Mouse (Mus musculus) liver, embryonic 15.5 days (tissue): Measurements from ENCODE around the gene Fbxl16. TPM values are rescaled to one million over a fixed set of nuclear protein-coding genes. Genes with fewer than 3 reads are reported as not detected.

Source experiments
- ATAC-seq: fragments of 200-750 bp; cut with Nextera tagmentation; 2 replicates; pipeline ENCODE4 v1.8.0; 2017; ENCODE audit warnings: moderate number of reproducible peaks, mild to moderate bottlenecking, moderate library complexity; ENCODE audit not compliant: insufficient read depth
- H3K27ac ChIP-seq: fragments of 300-500 bp; sonication (generic); replicated peaks from 2 replicates; pipeline ENCODE4 v1.5.1; 2015; ENCODE audit warnings: mild to moderate bottlenecking, inconsistent platforms
- H3K27me3 ChIP-seq: fragments of 300-500 bp; sonication (generic); 2 replicates; pipeline ENCODE4 v1.6.1; 2015; ENCODE audit warnings: mild to moderate bottlenecking, inconsistent platforms
- H3K36me3 ChIP-seq: fragments of 300-500 bp; sonication (generic); replicated peaks from 2 replicates; pipeline ENCODE4 v1.6.1; 2015; ENCODE audit warnings: moderate library complexity, mild to moderate bottlenecking, inconsistent platforms
- H3K4me1 ChIP-seq: fragments of 300-500 bp; sonication (generic); replicated peaks from 2 replicates; pipeline ENCODE4 v1.6.1; 2015; ENCODE audit warnings: inconsistent platforms
- H3K4me2 ChIP-seq: fragments of 300-500 bp; sonication (generic); 2 replicates; pipeline ENCODE4 v1.6.1; 2015; ENCODE audit warnings: moderate library complexity, mild to moderate bottlenecking, inconsistent platforms
- H3K4me3 ChIP-seq: fragments of 300-500 bp; sonication (generic); replicated peaks from 2 replicates; pipeline ENCODE4 v1.5.1; 2015; ENCODE audit warnings: mild to moderate bottlenecking, inconsistent platforms
- H3K9ac ChIP-seq: fragments of 300-500 bp; sonication (generic); 2 replicates; pipeline ENCODE4 v1.6.1; 2015; ENCODE audit warnings: moderate library complexity, mild to moderate bottlenecking, inconsistent platforms
- H3K9me3 ChIP-seq: fragments of 300-500 bp; sonication (generic); replicated peaks from 2 replicates; pipeline ENCODE4 v1.6.1; 2016; ENCODE audit warnings: inconsistent platforms
- WGBS: fragments of 180-500 bp; shearing (Covaris S2); methylation state at CpG from one replicate; pipeline ENCODE4 v1.1.7; 2015; ENCODE audit warnings: mixed read lengths; ENCODE audit not compliant: insufficient replicate concordance; 5-methylcytosine and 5-hydroxymethylcytosine counted together
- polyA plus RNA-seq: library from polyadenylated mRNA; unstranded; fragments of >200 nt; fragmentation: Nextera tagmentation; extraction: Ambion mirVana; gene quantifications from 2 replicates; pipeline ENCODE4 v1.2.1, GENCODE M21; 2015

The Fbxl16 gene
- polyA plus RNA-seq, 1 experiment from 2014 or later, result 0.12 TPM

- peak overlapping the region; percentile 39 for H3K4me2 ChIP-seq
- WGBS, result 6% methylated on average over 46 of the region's 46 CpGs
Measured at GRCm38 (mm10) chr17:25818851-25819780, 10.2 kb downstream of the Fbxl16 start.

GRCm38 (mm10) chr17:25823452-25823851 lies 14.6 kb downstream of the Fbxl16 start, which contains the start of gene Wdr24:
TSS of gene Wdr24 (plus strand) at chr17:25823627.
- H3K9me3 ChIP-seq, result no peaks in the 10 kb centered on the region
- peak; percentile 56; the same call in 1 of the 2 replicates for ATAC-seq
- WGBS, result under 1% methylated on average over 18 of the region's 18 CpGs
- peak within 1 kb of the TSS; percentile 79 for H3K4me3 ChIP-seq
- H3K4me1 ChIP-seq, result peaks cover 39% of the 10 kb centered on the region
- H3K27me3 ChIP-seq, result peaks cover 43% of the 10 kb centered on the region
- H3K27ac ChIP-seq, result peak within 1 kb of the TSS; percentile 82
- H3K4me2 ChIP-seq, result peak within 1 kb of the TSS; percentile 75
- peak within 1 kb of the TSS; percentile 74 for H3K9ac ChIP-seq
- peaks cover 28% of the 10 kb centered on the region for H3K36me3 ChIP-seq

More at GRCm38 (mm10) chr17:25818851-25819780, 10.2 kb downstream of the Fbxl16 start:
- H3K4me3 ChIP-seq, result peak overlapping the region; percentile 17
- no peak overlapping the region for H3K9ac ChIP-seq
- H3K27me3 ChIP-seq, result peaks cover 83% of the 10 kb centered on the region
- H3K9me3 ChIP-seq, result no peaks in the 10 kb centered on the region
- no peak overlapping the region for H3K27ac ChIP-seq
- ATAC-seq, result peak; percentile 48; the same call in 1 of the 2 replicates
- peaks cover 19% of the 10 kb centered on the region for H3K4me1 ChIP-seq
- no peaks in the 10 kb centered on the region for H3K36me3 ChIP-seq

- peak overlapping the region; percentile 74 for H3K9ac ChIP-seq
- H3K27ac ChIP-seq, result 0 out of 2 replicates have a peak overlapping the region, but pooled peaks have one; percentile 82
- H3K4me3 ChIP-seq, result peak overlapping the region; percentile 79
- no peaks in the 10 kb centered on the region for H3K9me3 ChIP-seq
- peaks cover 30% of the 10 kb centered on the region for H3K36me3 ChIP-seq
- peaks cover 44% of the 10 kb centered on the region for H3K4me1 ChIP-seq
- peaks cover 32% of the 10 kb centered on the region for H3K27me3 ChIP-seq
- ATAC-seq, result no peak
- 56% methylated on average over 16 of the region's 17 CpGs for WGBS
- peak overlapping the region; percentile 75 for H3K4me2 ChIP-seq
Measured at GRCm38 (mm10) chr17:25824362-25825142, 15.7 kb downstream of the Fbxl16 start.

- no peak overlapping the region for H3K9ac ChIP-seq
- H3K36me3 ChIP-seq, result peaks cover 37% of the 10 kb centered on the region
- no peaks in the 10 kb centered on the region for H3K9me3 ChIP-seq
- H3K4me2 ChIP-seq, result peak overlapping the region; percentile 75
- H3K4me3 ChIP-seq, result no peak overlapping the region
- peaks cover 49% of the 10 kb centered on the region for H3K4me1 ChIP-seq
- 70% methylated on average over 6 of the region's 6 CpGs for WGBS
- H3K27me3 ChIP-seq, result peaks cover 24% of the 10 kb centered on the region
- no peak overlapping the region for H3K27ac ChIP-seq
- no peak for ATAC-seq
Measured at GRCm38 (mm10) chr17:25825311-25825710, 16.4 kb downstream of the Fbxl16 start.

- Histone ChIP-seq H3K4me2 (no peak overlapping the region; the same call in 1 of the 2 replicates), H3K36me3 (peaks cover 45% of the 10 kb centered on the region), H3K4me1 (peaks cover 57% of the 10 kb centered on the region), H3K4me3 (no peak overlapping the region), H3K27me3 (peaks cover 17% of the 10 kb centered on the region), H3K9me3 (no peaks in the 10 kb centered on the region), H3K27ac (no peak overlapping the region), H3K9ac (no peak overlapping the region)
- no peak for ATAC-seq
- 89% methylated on average over 27 of the region's 27 CpGs for WGBS
Measured at GRCm38 (mm10) chr17:25825984-25826570, 17.2 kb downstream of the Fbxl16 start.

- WGBS, result 88% methylated on average over 13 of the region's 13 CpGs
- peaks cover 9% of the 10 kb centered on the region for H3K27me3 ChIP-seq
- no peak overlapping the region for H3K4me2 ChIP-seq
- H3K4me1 ChIP-seq, result peaks cover 66% of the 10 kb centered on the region
- peaks cover 52% of the 10 kb centered on the region for H3K36me3 ChIP-seq
- no peaks in the 10 kb centered on the region for H3K9me3 ChIP-seq
- H3K4me3 ChIP-seq, result no peak overlapping the region
- no peak overlapping the region for H3K27ac ChIP-seq
- no peak for ATAC-seq
- no peak overlapping the region for H3K9ac ChIP-seq
Measured at GRCm38 (mm10) chr17:25827011-25827410, 18.1 kb downstream of the Fbxl16 start.

- Histone ChIP-seq H3K9me3 (no peaks in the 10 kb centered on the region), H3K4me2 (peak overlapping the region; percentile 81; the same call in 1 of the 2 replicates), H3K9ac (no peak overlapping the region), H3K36me3 (peaks cover 52% of the 10 kb centered on the region), H3K4me1 (peaks cover 69% of the 10 kb centered on the region), H3K27me3 (peaks cover 2% of the 10 kb centered on the region), H3K27ac (no peak overlapping the region), H3K4me3 (no peak overlapping the region)
- ATAC-seq, result no peak
- 87% methylated on average over 22 of the region's 22 CpGs for WGBS
Measured at GRCm38 (mm10) chr17:25827546-25828222, 18.8 kb downstream of the Fbxl16 start.

- Histone ChIP-seq H3K9me3 (no peaks in the 10 kb centered on the region), H3K4me1 (peaks cover 69% of the 10 kb centered on the region), H3K27ac (peak overlapping the region; percentile 69), H3K27me3 (no peaks in the 10 kb centered on the region), H3K36me3 (peaks cover 52% of the 10 kb centered on the region), H3K9ac (0 out of 2 replicates have a peak overlapping the region, but pooled peaks have one; percentile 61), H3K4me3 (peak overlapping the region; percentile 65), H3K4me2 (peak overlapping the region; percentile 81)
- 79% methylated on average over 8 of the region's 8 CpGs for WGBS
- no peak for ATAC-seq
Measured at GRCm38 (mm10) chr17:25828223-25828594, 19.3 kb downstream of the Fbxl16 start.

- no peak for ATAC-seq
- Histone ChIP-seq H3K9me3 (no peaks in the 10 kb centered on the region), H3K27me3 (no peaks in the 10 kb centered on the region), H3K9ac (peak within 1 kb of the TSS; percentile 61), H3K27ac (peak within 1 kb of the TSS; percentile 69), H3K4me2 (peak within 1 kb of the TSS; percentile 81), H3K4me3 (peak within 1 kb of the TSS; percentile 65), H3K4me1 (peaks cover 72% of the 10 kb centered on the region), H3K36me3 (peaks cover 52% of the 10 kb centered on the region)
- WGBS, result 2% methylated on average over 32 of the region's 32 CpGs
Measured at GRCm38 (mm10) chr17:25828712-25829557, 20.1 kb downstream of the Fbxl16 start, which contains the start of gene Jmjd8. TSS of gene Jmjd8 (plus strand) at chr17:25828867.
